Mouse (Mus musculus): ENCODE measurements around the gene Ankrd11. TPM values are rescaled to one million over a fixed set of nuclear protein-coding genes. Genes with fewer than 3 reads are reported as not detected.
"Not testable (repeated sequence)": the region's sequence is repeated elsewhere in the genome, so short reads cannot be mapped to it uniquely, and the experiment has no call there.

Gene Ankrd11
- total RNA-seq, 2 experiments from 2014 or later: 52.0 to 65.8 TPM

GRCm38 (mm10) chr8:123040110-123040650 lies 1.9 kb downstream of the Ankrd11 start:
- no peak for DNase-seq

GRCm38 (mm10) chr8:123039376-123040109 lies 2.5 kb downstream of the Ankrd11 start:
- DNase-seq: no peak

GRCm38 (mm10) chr8:123038351-123038750 lies 3.7 kb downstream of the Ankrd11 start:
- no peak for DNase-seq

- no peak for DNase-seq
Observed at GRCm38 (mm10) chr8:123037487-123037886, 4.6 kb downstream of the Ankrd11 start.

- DNase-seq: no peak
Observed at GRCm38 (mm10) chr8:123036956-123037355, 5.1 kb downstream of the Ankrd11 start.

DNA sequence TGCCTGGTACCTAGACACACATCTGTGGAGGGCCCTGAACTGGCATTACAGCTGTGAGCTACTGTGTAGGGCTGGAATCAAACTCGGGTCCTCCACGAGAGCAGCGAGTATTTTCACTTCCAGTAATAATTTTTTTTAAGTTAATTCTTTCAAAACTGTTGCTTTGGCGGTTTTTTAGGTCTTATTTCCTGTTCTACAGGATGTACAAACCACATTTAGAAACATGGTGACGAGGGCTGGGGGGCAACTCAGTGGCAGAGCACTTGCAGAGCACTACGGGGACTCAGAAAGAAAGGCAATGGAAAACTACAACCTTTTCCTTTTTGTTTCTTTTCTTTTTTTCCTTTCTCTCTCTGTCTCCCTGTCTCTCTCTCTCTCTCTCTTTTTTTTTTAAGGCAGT lies 7.9 kb downstream of the Ankrd11 start:
- DNase-seq: no peak

DNA sequence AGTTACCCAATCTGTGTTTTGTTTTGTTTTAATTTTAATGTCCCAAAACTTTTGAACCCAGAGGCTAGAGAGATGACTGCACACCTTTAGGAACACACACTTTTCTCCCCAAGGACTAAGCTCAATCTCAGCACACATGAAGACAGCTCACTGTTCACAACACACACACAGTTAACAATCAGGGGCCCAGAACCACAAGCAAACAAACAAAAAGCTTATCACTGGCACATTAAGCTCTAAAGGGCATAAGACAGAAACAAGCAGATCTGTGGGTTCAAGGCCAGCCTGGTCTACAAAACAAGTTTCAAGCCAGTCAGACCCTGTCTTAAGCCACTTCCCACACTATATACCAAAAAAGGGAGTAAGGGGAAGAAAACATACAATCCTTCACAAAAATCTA lies 8.6 kb downstream of the Ankrd11 start:
- DNase-seq: no peak

GRCm38 (mm10) chr8:123032730-123033129 lies 9.3 kb downstream of the Ankrd11 start:
- no peak for DNase-seq

- DNase-seq: no peak
Observed at GRCm38 (mm10) chr8:123031321-123031978, 10.6 kb downstream of the Ankrd11 start.

DNA sequence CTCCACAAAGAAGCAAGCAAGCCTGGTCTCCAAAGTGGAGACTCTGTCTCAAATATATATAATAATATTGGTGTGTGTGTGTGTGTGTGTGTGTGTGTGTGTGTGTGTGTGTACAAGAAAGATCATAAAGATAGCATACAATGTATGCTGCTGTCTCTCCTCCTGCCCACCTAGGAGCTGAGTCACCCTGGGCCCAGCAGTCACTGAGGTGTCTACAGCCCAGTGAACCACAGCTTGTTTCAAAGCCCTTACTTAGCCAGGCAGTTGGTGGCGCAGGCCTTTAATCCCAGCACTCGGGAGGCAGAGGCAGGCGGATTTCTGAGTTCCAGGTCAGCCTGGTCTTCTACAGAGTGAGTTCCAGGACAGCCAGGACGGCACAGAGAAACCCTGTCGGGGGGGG lies 12.0 kb downstream of the Ankrd11 start:
- DNase-seq: not testable (repeated sequence)

DNA sequence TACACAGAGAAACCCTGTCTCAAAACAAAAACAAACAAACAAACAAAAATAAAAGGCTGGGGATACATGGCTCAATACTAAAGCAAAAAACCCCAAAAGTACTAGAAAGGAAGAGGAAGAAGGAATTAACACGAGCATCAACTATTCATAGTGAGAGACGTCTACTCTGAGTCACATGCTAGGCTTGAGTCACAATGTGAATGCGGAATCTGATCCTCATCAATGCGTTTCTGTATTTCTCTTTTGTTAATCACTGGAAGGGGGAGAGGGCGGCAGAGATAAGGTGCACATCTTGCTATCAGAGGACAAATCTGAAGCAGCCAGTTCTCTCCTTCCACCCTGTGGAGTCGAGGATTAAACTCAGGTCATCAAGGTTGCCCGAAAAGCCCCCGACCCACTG lies 14.3 kb downstream of the Ankrd11 start:
- DNase-seq: no peak

DNA sequence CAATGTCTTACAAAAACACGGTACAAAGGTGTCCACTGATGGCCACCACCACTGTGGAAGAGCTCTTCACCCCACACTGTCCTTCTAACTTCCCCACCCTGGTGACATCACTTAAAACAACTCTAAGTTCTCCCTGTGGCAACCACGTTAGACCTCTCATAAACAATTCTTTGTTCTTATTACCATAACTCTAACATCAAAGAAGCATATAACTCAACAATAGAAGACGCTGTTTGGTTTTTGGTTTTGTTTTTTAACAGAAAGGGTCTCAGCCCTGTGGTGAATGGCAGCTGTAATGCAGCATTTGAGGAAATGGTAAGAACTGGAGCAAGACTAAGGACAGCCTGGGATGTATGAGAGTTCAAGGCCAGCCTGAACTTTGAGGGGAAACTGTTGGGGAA lies 16.1 kb downstream of the Ankrd11 start:
- no peak for DNase-seq

- no peak for DNase-seq
Observed at GRCm38 (mm10) chr8:123024226-123024625, 17.9 kb downstream of the Ankrd11 start.

DNA sequence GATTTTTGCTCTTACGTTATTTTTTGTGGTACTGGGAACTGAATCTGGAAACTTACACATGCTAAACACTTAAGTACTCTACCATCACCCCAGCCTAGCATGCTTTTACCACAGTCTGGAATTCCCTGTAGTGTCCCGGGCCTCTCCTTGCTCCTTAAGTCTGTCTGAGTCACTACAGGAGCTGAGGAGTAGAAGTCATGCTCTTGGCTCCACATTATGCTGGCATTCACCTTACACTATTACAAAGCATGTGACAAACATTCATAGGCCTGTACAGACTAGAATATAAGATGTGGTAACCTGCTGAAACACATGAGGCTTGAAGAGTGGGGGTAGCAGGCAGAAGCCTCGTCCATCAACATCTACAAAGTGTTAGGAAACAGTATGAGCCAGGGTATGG lies 19.4 kb downstream of the Ankrd11 start:
- no peak for DNase-seq

- DNase-seq: no peak
Observed at GRCm38 (mm10) chr8:123021259-123021658, 20.8 kb downstream of the Ankrd11 start.

DNA sequence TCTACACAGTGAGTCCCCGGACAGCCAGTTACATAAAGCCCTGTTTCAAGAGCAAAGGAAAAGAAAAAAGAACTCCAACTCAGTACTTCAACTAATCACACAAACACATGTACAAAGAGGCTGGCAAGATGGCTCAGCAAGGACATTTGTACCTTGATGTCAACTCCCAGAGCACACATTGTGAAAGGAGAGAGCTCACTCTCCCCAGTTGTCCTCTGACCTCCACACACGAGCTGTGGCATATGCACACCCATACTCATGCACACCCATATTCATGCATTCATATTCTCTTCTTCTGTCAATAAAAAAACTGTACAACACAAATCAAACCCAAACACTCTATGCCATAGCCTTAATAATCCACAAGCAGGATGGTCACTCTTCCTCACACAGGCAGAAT lies 21.2 kb downstream of the Ankrd11 start:
- DNase-seq: no peak

DNA sequence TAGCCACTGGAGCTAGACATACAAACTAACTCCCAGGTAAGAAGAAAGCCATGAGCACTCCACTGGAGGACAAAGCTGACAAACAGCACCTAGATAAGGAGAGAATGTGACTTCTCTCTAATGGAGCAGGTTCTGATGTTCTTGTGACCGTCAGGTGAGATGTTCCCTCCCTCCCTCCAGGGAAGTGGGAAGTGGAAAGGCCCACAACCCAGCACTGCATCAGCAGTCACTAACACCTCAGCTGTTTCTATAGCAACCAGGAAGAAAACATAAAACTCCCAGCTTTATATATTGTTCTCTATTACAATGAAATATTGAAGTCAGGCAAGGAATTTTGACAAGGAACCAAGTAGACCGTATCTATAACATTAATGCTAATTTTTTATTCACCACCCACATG lies 22.0 kb downstream of the Ankrd11 start:
- DNase-seq: no peak

GRCm38 (mm10) chr8:123018484-123019164 lies 23.5 kb downstream of the Ankrd11 start:
- no peak for DNase-seq

GRCm38 (mm10) chr8:123017143-123017542 lies 24.9 kb downstream of the Ankrd11 start:
- no peak for DNase-seq

DNA sequence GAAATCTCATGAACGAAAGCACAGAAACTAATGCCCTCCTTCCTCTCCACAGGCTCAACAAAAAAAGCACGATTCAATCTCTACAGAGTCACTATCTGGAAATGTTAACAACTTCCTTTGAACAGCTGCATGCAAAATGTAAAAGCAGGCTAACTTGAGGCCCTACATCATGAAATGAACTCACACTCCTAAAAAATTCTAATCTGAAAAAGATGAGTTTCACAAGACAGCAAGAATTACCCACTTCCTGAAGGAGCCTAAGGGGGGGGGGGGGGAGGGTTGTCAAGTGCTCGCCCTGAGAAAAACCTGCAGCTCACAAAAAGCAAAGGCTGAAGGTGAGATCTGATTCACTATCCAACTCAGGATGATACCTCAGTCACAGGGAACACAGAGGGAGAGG lies 27.0 kb downstream of the Ankrd11 start:
- no peak for DNase-seq

DNA sequence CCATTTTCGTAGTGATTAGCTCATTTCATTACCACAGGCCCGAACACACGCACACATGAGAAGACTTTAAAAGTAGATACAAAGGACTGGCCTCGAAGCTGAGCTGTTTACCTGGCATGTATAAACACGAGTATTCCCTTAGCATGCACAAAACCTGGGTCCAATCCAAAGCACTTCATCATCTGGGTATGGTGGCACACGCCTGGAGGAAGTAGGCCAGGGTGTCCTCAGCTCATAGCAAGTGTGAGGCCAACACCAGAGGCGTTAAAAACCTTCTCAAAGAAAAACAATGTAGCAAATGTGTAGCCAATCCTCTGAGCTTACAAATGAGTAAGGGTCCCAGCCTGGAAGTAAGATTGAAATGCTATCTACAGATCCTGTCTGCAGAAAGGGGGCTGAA lies 27.6 kb downstream of the Ankrd11 start:
- DNase-seq: no peak

DNA sequence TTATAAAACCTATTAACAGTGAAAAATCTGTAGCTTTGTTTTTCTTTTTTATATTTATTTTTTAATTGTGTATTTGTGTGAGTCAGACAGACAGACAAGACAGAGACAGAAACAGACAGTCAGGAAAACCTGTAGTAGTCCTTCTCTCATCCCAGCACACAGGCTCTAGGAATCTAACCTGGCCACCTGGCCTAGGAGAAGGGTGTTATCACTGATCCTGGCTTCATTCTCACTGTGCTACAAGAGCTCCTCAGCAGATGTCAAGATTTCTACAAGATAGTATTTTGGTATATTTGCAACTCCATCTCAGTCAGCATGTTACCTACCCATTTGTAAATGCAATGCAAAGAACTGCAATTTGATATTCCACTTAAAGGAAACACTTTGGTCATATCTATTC lies 30.8 kb downstream of the Ankrd11 start:
- no peak for DNase-seq

DNA sequence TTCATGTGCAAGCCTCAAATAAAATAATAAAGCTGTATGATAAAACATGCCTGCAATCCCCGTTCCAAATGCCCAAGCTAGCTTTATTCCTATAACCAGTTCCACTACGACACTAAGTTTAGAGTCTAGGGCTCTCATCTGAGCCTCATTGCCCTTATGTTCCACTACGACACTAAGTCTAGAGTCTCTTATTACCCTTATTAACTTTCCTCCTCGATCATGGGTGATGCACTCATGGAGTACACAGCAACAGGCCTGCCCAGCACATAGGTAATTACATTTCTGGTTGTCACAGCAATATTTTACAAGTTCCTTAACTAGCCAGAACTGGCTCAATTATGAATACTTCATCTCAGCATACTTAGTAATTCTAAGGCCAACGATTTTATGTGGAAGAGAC lies 36.3 kb downstream of the Ankrd11 start:
- no peak for DNase-seq
